Mouse (Mus musculus): ENCODE results near the gene Tceal1. TPM values are rescaled to one million over a fixed set of nuclear protein-coding genes. Genes with fewer than 3 reads are reported as not detected.

Gene Tceal1
- polyA plus RNA-seq, 1 experiment from 2014 or later, result 9.5 TPM

- Histone ChIP-seq H3K9ac (ENCODE audit: low read depth, low read length) (peak overlapping the region; percentile 66; the same call in 1 of the 2 replicates), H3K27me3 (ENCODE audit: control insufficient read depth, insufficient read depth, low read length) (no peaks in the 10 kb centered on the region), H3K9me3 (ENCODE audit: control insufficient read depth, low read length) (no peaks in the 10 kb centered on the region), H3K4me2 (replicated peaks; ENCODE audit: low read depth, low read length) (peak overlapping the region; percentile 43), H3K4me1 (ENCODE audit: control insufficient read depth, insufficient read depth, low read length) (no peaks in the 10 kb centered on the region), H3K4me3 (ENCODE audit: low read length) (peak overlapping the region; percentile 42), H3K27ac (ENCODE audit: low read depth, low read length) (peak overlapping the region; percentile 90), H3K36me3 (ENCODE audit: control insufficient read depth, insufficient read depth, low read length) (peaks cover 9% of the 10 kb centered on the region; the same call in 1 of the 2 replicates)
- WGBS, result 41% methylated on average over 5 of the region's 5 CpGs
- no peak for ATAC-seq (ENCODE audit: low FRiP score, low TSS enrichment)
Measured at GRCm38 (mm10) chrX:136742661-136743103, 34.9 kb downstream of the Tceal1 start.

GRCm38 (mm10) chrX:136743459-136743858 lies 35.7 kb downstream of the Tceal1 start, which contains the start of gene Morf4l2:
TSS of gene Morf4l2 (minus strand) at chrX:136743690.
- peak within 1 kb of the TSS; percentile 43 for H3K4me2 ChIP-seq (replicated peaks; ENCODE audit: low read depth, low read length)
- H3K9me3 ChIP-seq (ENCODE audit: control insufficient read depth, low read length), result no peaks in the 10 kb centered on the region
- no peak for ATAC-seq (ENCODE audit: low FRiP score, low TSS enrichment)
- peaks cover 4% of the 10 kb centered on the region; the same call in 1 of the 2 replicates for H3K36me3 ChIP-seq (ENCODE audit: control insufficient read depth, insufficient read depth, low read length)
- H3K9ac ChIP-seq (ENCODE audit: low read depth, low read length), result peak within 1 kb of the TSS; percentile 66; the same call in 1 of the 2 replicates
- peak within 1 kb of the TSS; percentile 42 for H3K4me3 ChIP-seq (ENCODE audit: low read length)
- H3K27ac ChIP-seq (ENCODE audit: low read depth, low read length), result peak within 1 kb of the TSS; percentile 90
- H3K4me1 ChIP-seq (ENCODE audit: control insufficient read depth, insufficient read depth, low read length), result no peaks in the 10 kb centered on the region
- no peaks in the 10 kb centered on the region for H3K27me3 ChIP-seq (ENCODE audit: control insufficient read depth, insufficient read depth, low read length)
- WGBS, result 89% methylated on average over 12 of the region's 12 CpGs

GRCm38 (mm10) chrX:136744663-136745062 lies 36.9 kb downstream of the Tceal1 start:
- WGBS, result 81% methylated on average over 8 of the region's 8 CpGs
- no peak overlapping the region for H3K4me2 ChIP-seq (replicated peaks; ENCODE audit: low read depth, low read length)
- H3K9me3 ChIP-seq (ENCODE audit: control insufficient read depth, low read length), result no peaks in the 10 kb centered on the region
- no peaks in the 10 kb centered on the region for H3K4me1 ChIP-seq (ENCODE audit: control insufficient read depth, insufficient read depth, low read length)
- H3K4me3 ChIP-seq (ENCODE audit: low read length), result no peak overlapping the region
- no peaks in the 10 kb centered on the region for H3K27me3 ChIP-seq (ENCODE audit: control insufficient read depth, insufficient read depth, low read length)
- no peak overlapping the region for H3K9ac ChIP-seq (ENCODE audit: low read depth, low read length)
- ATAC-seq (ENCODE audit: low FRiP score, low TSS enrichment), result no peak
- H3K27ac ChIP-seq (ENCODE audit: low read depth, low read length), result no peak overlapping the region
- H3K36me3 ChIP-seq (ENCODE audit: control insufficient read depth, insufficient read depth, low read length), result no peaks in the 10 kb centered on the region; the same call in 1 of the 2 replicates

GRCm38 (mm10) chrX:136749329-136749728 lies 41.5 kb downstream of the Tceal1 start:
- H3K27ac ChIP-seq (ENCODE audit: low read depth, low read length), result no peak overlapping the region
- H3K4me2 ChIP-seq (replicated peaks; ENCODE audit: low read depth, low read length), result no peak overlapping the region
- H3K4me3 ChIP-seq (ENCODE audit: low read length), result no peak overlapping the region
- H3K4me1 ChIP-seq (ENCODE audit: control insufficient read depth, insufficient read depth, low read length), result no peaks in the 10 kb centered on the region
- no peaks in the 10 kb centered on the region for H3K9me3 ChIP-seq (ENCODE audit: control insufficient read depth, low read length)
- 83% methylated on average over 4 of the region's 4 CpGs for WGBS
- no peak for ATAC-seq (ENCODE audit: low FRiP score, low TSS enrichment)
- H3K36me3 ChIP-seq (ENCODE audit: control insufficient read depth, insufficient read depth, low read length), result no peaks in the 10 kb centered on the region; the same call in 1 of the 2 replicates
- no peaks in the 10 kb centered on the region for H3K27me3 ChIP-seq (ENCODE audit: control insufficient read depth, insufficient read depth, low read length)
- no peak overlapping the region for H3K9ac ChIP-seq (ENCODE audit: low read depth, low read length)

- Histone ChIP-seq H3K9ac (ENCODE audit: low read depth, low read length) (no peak overlapping the region), H3K4me1 (ENCODE audit: control insufficient read depth, insufficient read depth, low read length) (no peaks in the 10 kb centered on the region), H3K27me3 (ENCODE audit: control insufficient read depth, insufficient read depth, low read length) (no peaks in the 10 kb centered on the region), H3K9me3 (ENCODE audit: control insufficient read depth, low read length) (no peaks in the 10 kb centered on the region), H3K36me3 (ENCODE audit: control insufficient read depth, insufficient read depth, low read length) (no peaks in the 10 kb centered on the region; the same call in 1 of the 2 replicates), H3K4me3 (ENCODE audit: low read length) (no peak overlapping the region), H3K4me2 (replicated peaks; ENCODE audit: low read depth, low read length) (no peak overlapping the region), H3K27ac (ENCODE audit: low read depth, low read length) (no peak overlapping the region)
- 92% methylated on average over 3 of the region's 3 CpGs for WGBS
- ATAC-seq (ENCODE audit: low FRiP score, low TSS enrichment), result no peak
Measured at GRCm38 (mm10) chrX:136755464-136755863, 47.7 kb downstream of the Tceal1 start.

Other genes with a start within 250 kb of the Tceal1 start
- not detected in 2 replicates for gene Kir3dl1, start 190.0 kb upstream of the Tceal1 start, polyA plus RNA-seq (2014; fragmentation: Nextera tagmentation; extraction: Ambion mirVana)
- gene Kir3dl2, start 163.9 kb upstream of the Tceal1 start, polyA plus RNA-seq (2014; fragmentation: Nextera tagmentation; extraction: Ambion mirVana), result not detected in 2 replicates
- gene Tceal3, start 117.1 kb upstream of the Tceal1 start, polyA plus RNA-seq (2014; fragmentation: Nextera tagmentation; extraction: Ambion mirVana), result 3.0 and 7.3 TPM in 2 replicates
- gene Morf4l2, start 35.7 kb downstream of the Tceal1 start, polyA plus RNA-seq (2014; fragmentation: Nextera tagmentation; extraction: Ambion mirVana), result 479 and 609 TPM in 2 replicates
- 0.13 and 0.19 TPM in 2 replicates for gene Glra4, start 72.2 kb downstream of the Tceal1 start, polyA plus RNA-seq (2014; fragmentation: Nextera tagmentation; extraction: Ambion mirVana)
- gene Plp1, start 114.7 kb downstream of the Tceal1 start, polyA plus RNA-seq (2014; fragmentation: Nextera tagmentation; extraction: Ambion mirVana), result 2.4 and 3.6 TPM in 2 replicates
- gene Rab9b, start 160.8 kb downstream of the Tceal1 start, polyA plus RNA-seq (2014; fragmentation: Nextera tagmentation; extraction: Ambion mirVana), result 0.12 TPM in 1 of 2 replicates, not detected in the other
- gene H2bfm, start 219.3 kb downstream of the Tceal1 start, polyA plus RNA-seq (2014; fragmentation: Nextera tagmentation; extraction: Ambion mirVana), result not detected in 2 replicates

All from kidney, embryonic 14.5 days (tissue).